Mouse (Mus musculus): ENCODE measurements around the gene Rsph4a.
"Not testable (repeated sequence)": the region's sequence is repeated elsewhere in the genome, so short reads cannot be mapped to it uniquely, and the experiment has no call there.

The Rsph4a gene

GRCm38 (mm10) chr10:33904530-33905481, at the start of gene Rsph4a:
TSS of gene Rsph4a (plus strand) at chr10:33905111.
- DNase-seq (ENCODE audit: inconsistent ontology term), result peak; percentile 80

- no peak for DNase-seq (ENCODE audit: inconsistent ontology term)
These were observed 47.5 kb upstream of the Rsph4a start, which contains the start of gene Sult3a1 for GRCm38 (mm10) chr10:33857421-33857820. TSS of gene Sult3a1 (plus strand) at chr10:33857721.

GRCm38 (mm10) chr10:33865994-33866393, 38.9 kb upstream of the Rsph4a start:
- DNase-seq (ENCODE audit: inconsistent ontology term), result no peak

- DNase-seq (ENCODE audit: inconsistent ontology term), result no peak
These were observed 34.5 kb upstream of the Rsph4a start for GRCm38 (mm10) chr10:33870441-33870840.

GRCm38 (mm10) chr10:33872672-33873398, 32.1 kb upstream of the Rsph4a start:
- no peak for DNase-seq (ENCODE audit: inconsistent ontology term)

GRCm38 (mm10) chr10:33882411-33882810, 22.5 kb upstream of the Rsph4a start:
- not testable (repeated sequence) for DNase-seq (ENCODE audit: inconsistent ontology term)

GRCm38 (mm10) chr10:33901520-33901919, 3.4 kb upstream of the Rsph4a start:
- not testable (repeated sequence) for DNase-seq (ENCODE audit: inconsistent ontology term)

GRCm38 (mm10) chr10:33905489-33905888, 578 bp downstream of the Rsph4a start:
- peak; percentile 4 for DNase-seq (ENCODE audit: inconsistent ontology term)

- no peak for DNase-seq (ENCODE audit: inconsistent ontology term)
These were observed 35.8 kb downstream of the Rsph4a start for GRCm38 (mm10) chr10:33940702-33941101.

- DNase-seq (ENCODE audit: inconsistent ontology term), result no peak
These were observed 40.5 kb downstream of the Rsph4a start for GRCm38 (mm10) chr10:33945390-33945789.

- DNase-seq (ENCODE audit: inconsistent ontology term), result no peak
These were observed 41.4 kb downstream of the Rsph4a start for GRCm38 (mm10) chr10:33946336-33946735.

GRCm38 (mm10) chr10:33950803-33951583, 46.1 kb downstream of the Rsph4a start, which contains the start of gene Zup1:
TSS of gene Zup1 (minus strand) at chr10:33951269.
- DNase-seq (ENCODE audit: inconsistent ontology term), result peak; percentile 78

GRCm38 (mm10) chr10:33952509-33952908, 47.6 kb downstream of the Rsph4a start:
- DNase-seq (ENCODE audit: inconsistent ontology term), result no peak
